Mouse (Mus musculus) spleen, adult 2 months (tissue): ENCODE results near the gene S100pbp.

Experiments used
- CTCF ChIP-seq: fragments of 200-500 bp; IDR thresholded peaks from 2 replicates; pipeline ENCODE4 v1.5.1; 2011; ENCODE audit warnings: mild to moderate bottlenecking, inconsistent platforms; ENCODE audit not compliant: insufficient read depth, insufficient read length, insufficient replicate concordance; ENCODE audit errors: extremely low read depth
- POLR2A ChIP-seq: fragments of 200-500 bp; IDR thresholded peaks from 2 replicates; pipeline ENCODE4 v1.6.1; 2011; ENCODE audit warnings: low read depth, low read length, inconsistent platforms

DNA sequence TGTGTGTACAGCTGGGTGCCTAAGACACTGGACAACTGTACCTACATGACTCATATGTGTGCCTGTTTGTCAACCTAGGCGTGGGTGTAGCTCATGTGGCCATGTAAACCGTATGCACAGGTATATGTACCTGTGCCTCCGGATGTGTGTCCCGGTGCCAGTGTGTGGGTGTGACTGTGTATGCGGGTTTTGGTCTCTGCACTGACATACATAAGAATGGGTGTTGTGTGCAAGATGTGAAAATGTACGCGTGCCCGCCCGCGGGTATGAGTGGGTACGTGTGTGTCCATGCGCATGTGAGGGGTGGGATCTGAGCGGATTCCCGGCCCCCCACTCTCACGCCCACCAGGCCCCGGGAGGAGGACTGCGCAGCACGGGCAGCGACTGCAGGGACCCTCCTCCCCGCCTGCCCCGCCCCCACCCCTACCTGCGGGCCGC, 49.1 kb upstream of the S100pbp start:
- no peak for TF ChIP-seq CTCF
- TF ChIP-seq POLR2A: no peak
